Mouse (Mus musculus) retina, embryonic 14.5 days (tissue): ENCODE results near the gene Gm136.

Experiments used
- DNase-seq: peaks from one replicate; pipeline ENCODE4 v3.0.0-alpha.2; 2015; ENCODE audit warnings: low spot score

The Gm136 gene

DNA sequence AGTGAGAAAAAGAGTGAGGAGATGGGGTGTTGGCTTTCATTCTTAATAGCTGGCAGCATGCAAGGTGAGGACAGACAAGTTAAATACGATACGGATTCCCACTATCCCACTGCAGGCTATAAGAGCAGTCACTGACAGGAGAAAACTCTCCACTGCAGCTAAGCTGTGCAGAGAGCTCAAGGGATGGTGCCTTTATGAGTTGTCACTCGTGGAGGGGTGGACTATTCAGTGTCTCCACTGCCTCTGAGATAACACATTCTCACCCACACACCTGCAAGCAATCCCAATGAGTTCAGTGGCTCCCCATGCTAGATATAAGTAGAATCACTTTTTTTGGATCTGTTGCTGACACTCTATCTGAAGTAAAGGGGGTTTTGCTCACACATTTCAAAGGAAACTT, 47.9 kb downstream of the Gm136 start:
- no peak for DNase-seq

DNA sequence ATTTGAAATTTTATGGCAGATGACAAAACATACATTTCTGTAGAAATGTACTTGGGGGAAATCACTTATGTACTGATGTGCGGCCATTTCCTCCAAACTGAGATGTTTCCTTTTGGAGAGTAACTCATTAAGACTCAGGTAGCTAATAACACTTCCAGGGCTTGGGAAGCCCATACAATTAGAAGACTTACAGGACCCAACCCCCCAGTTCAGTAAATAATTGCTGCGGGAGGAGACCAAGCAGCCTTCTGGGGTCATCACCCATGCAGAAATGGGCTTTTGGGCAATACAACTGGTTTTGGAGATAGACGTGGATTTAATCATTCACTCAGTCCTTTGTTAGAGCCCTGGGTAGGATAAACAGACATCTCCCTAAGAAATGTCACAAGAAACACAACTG, 48.8 kb downstream of the Gm136 start:
- DNase-seq: no peak

DNA sequence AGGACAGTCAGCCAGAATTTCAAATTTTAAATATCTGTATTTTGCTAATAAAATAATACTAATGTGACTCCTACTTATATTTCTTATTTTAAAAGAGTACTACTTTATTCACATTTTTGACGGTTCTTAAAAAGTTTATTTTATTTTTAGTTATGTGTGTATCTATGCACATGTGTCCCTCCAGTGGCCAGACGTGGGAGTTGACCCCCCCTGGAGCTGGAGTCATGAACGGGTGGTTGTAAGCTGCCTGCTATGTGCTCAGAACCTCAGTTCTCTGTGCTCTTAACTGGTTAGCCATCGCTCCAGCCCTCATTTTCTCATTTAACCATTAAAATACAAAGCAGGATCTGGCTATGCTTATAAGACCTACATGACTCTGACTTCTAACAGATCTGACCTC, 53.0 kb downstream of the Gm136 start:
- no peak for DNase-seq

DNA sequence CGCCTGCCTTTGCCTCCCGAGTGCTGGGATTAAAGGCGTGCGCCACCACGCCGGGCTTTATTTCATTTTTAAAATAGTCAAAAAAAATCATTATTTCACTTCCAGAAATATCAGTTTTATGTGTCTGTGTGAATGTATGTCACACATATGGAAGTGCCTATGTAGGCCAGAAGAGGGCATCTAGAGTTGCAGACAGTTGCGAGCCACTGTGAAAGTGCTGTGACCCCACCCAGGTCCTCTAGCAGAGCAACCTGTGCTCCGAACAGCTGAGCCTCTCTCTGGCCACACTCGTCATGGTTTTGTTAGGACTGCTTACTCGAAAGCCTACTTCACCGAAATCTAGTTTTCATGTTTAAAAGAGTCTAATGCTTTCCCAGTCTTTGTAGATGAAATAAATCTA, 53.8 kb downstream of the Gm136 start:
- no peak for DNase-seq

DNA sequence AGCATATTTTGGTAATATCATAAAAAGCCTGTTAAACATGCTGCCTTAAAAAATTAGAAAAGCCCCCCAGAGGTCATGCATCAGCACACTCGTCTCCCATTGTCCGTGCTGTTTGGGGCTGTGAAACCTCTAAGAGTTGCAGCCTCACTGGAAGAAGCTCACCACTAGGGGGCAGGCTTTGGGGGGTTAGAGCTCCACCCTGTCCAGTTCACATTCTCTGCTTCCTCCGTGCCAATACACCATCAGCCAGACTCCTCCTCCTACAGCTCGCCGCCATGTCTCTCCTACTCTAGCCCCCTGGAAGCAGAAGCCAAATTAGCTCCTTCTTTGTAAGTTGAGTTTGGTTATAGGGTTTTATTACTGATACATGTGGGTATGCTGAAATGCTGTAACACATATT, 54.5 kb downstream of the Gm136 start:
- DNase-seq: peak; percentile 64
